Mouse (Mus musculus): Measurements from ENCODE around the gene Ubxn6.

- TF ChIP-seq POLR2A (IDR thresholded peaks at IDR 0.05; ENCODE audit: extremely low read depth, insufficient read depth, low read length) (no peak), CTCF (IDR thresholded peaks at IDR 0.05; ENCODE audit: extremely low read depth, insufficient read depth, low read length) (no peak)
Observed at GRCm38 (mm10) chr17:56030238-56030870, 44.5 kb downstream of the Ubxn6 start.
